Mouse (Mus musculus) spleen, postnatal 36 days (tissue): ENCODE measurements around the gene Smim7.

ENCODE experiments used
- DNase-seq, 2 experiments: peaks; one replicate each; pipeline ENCODE4 v3.0.0; 2022; ENCODE audit warnings: low spot score in 2 of 2, mixed read lengths in 1 of 2

Smim7 gene

GRCm38 (mm10) chr8:72547802-72548643 lies 22.9 kb downstream of the Smim7 start, which contains the start of gene Med26:
Gene Med26 (minus strand): TSS chr8:72548270.
- DNase-seq: peak; percentile 99

GRCm38 (mm10) chr8:72547122-72547801 lies 23.6 kb downstream of the Smim7 start:
- peak in 1 of 2 experiments; percentile 6 for DNase-seq

- no peak for DNase-seq
These were observed 31.7 kb downstream of the Smim7 start for GRCm38 (mm10) chr8:72539234-72539633.

DNA sequence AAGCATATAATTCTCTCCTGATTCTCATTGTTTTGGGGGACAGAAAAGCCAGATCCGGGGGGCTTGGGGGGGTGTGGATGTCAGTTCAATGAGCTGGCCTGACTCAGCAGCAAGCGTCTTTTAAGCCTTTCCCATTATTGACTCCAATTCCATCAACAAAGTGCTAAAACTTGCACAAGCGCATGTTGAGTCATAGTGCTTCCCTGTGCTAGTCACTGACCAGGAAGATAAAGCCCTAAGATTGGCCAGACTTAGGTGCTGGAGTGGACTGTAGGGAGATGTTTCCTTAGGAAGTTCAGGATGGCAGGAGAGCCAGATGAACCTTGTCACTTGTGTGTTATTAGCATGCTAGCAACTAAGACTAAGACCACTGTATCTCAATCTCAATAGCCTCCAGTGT lies 36.0 kb downstream of the Smim7 start:
- DNase-seq: no peak

- no peak for DNase-seq
These were observed 38.8 kb downstream of the Smim7 start for GRCm38 (mm10) chr8:72532103-72532502.

GRCm38 (mm10) chr8:72521888-72522287 lies 49.0 kb downstream of the Smim7 start:
- DNase-seq: no peak

DNA sequence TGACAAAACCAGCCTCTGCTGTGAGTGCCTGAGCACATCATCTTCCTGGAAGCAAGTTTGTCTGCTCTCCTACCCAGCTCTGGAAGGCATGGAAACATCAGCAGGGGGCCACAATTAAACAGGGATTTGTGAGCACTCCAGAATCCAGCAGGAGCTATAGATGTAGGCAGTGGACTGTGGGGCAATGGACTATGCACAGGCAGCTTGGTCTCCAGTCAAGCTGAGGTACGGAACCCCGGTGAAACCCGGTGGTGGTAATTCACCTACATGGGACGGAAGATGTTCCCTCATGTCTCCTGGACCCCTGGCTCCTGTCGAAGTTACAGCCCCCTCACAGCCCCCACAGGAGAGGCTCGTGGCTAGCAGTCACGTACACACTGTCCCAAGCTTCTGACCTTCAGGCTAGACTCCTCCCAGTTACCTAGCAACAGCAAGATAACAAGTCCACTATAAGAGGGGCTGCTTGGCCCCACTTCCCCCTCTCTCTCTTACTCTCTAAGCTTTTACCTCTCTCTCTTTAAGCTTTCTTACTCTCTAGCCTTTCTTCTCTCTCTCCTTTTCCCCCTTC lies 53.4 kb downstream of the Smim7 start:
- DNase-seq: no peak
